Mouse (Mus musculus): ENCODE measurements around the gene Krt82.
A peak's percentile ranks its signal among the peaks of the same experiment; 100 is the strongest.

Krt82 gene

GRCm38 (mm10) chr15:101550567-101550966, at the start of gene Krt82:
TSS of gene Krt82 (minus strand) at chr15:101550667.
- no peak for DNase-seq (ENCODE audit: low read depth)

- peak; percentile 11 for DNase-seq (ENCODE audit: low read depth)
Observed at GRCm38 (mm10) chr15:101599123-101599522, 48.7 kb upstream of the Krt82 start.

- DNase-seq (ENCODE audit: low read depth) = no peak
Observed at GRCm38 (mm10) chr15:101588216-101588615, 37.7 kb upstream of the Krt82 start.

- DNase-seq (ENCODE audit: low read depth) = no peak
Observed at GRCm38 (mm10) chr15:101584456-101584855, 34.0 kb upstream of the Krt82 start.

GRCm38 (mm10) chr15:101583211-101583965, 32.9 kb upstream of the Krt82 start:
- DNase-seq (ENCODE audit: low read depth) = no peak

GRCm38 (mm10) chr15:101581701-101582100, 31.2 kb upstream of the Krt82 start:
- no peak for DNase-seq (ENCODE audit: low read depth)

GRCm38 (mm10) chr15:101575506-101575905, 25.0 kb upstream of the Krt82 start:
- no peak for DNase-seq (ENCODE audit: low read depth)

GRCm38 (mm10) chr15:101573796-101574345, 23.4 kb upstream of the Krt82 start, which contains the start of gene Krt75:
TSS of gene Krt75 (minus strand) at chr15:101573904.
- DNase-seq (ENCODE audit: low read depth) = no peak

- no peak for DNase-seq (ENCODE audit: low read depth)
Observed at GRCm38 (mm10) chr15:101567780-101568179, 17.3 kb upstream of the Krt82 start.

GRCm38 (mm10) chr15:101562850-101563249, 12.4 kb upstream of the Krt82 start, which contains the start of gene Krt90:
TSS of gene Krt90 (minus strand) at chr15:101562950.
- no peak for DNase-seq (ENCODE audit: low read depth)

GRCm38 (mm10) chr15:101558034-101558646, 7.7 kb upstream of the Krt82 start:
- DNase-seq (ENCODE audit: low read depth) = no peak

GRCm38 (mm10) chr15:101553169-101553568, 2.7 kb upstream of the Krt82 start:
- no peak for DNase-seq (ENCODE audit: low read depth)

GRCm38 (mm10) chr15:101552188-101552587, 1.7 kb upstream of the Krt82 start:
- DNase-seq (ENCODE audit: low read depth) = no peak

GRCm38 (mm10) chr15:101544478-101544877, 6.0 kb downstream of the Krt82 start:
- DNase-seq (ENCODE audit: low read depth) = no peak

GRCm38 (mm10) chr15:101542543-101542942, 7.9 kb downstream of the Krt82 start:
- no peak for DNase-seq (ENCODE audit: low read depth)

- DNase-seq (ENCODE audit: low read depth) = no peak
Observed at GRCm38 (mm10) chr15:101538580-101538900, 11.9 kb downstream of the Krt82 start.

- peak; percentile 21 for DNase-seq (ENCODE audit: low read depth)
Observed at GRCm38 (mm10) chr15:101537864-101538579, 12.4 kb downstream of the Krt82 start.

- peak; percentile 36 for DNase-seq (ENCODE audit: low read depth)
Observed at GRCm38 (mm10) chr15:101536054-101536850, 14.2 kb downstream of the Krt82 start.

GRCm38 (mm10) chr15:101532720-101533119, 17.7 kb downstream of the Krt82 start, which contains the start of gene Krt84:
TSS of gene Krt84 (minus strand) at chr15:101532820.
- DNase-seq (ENCODE audit: low read depth) = no peak

GRCm38 (mm10) chr15:101522556-101523232, 27.8 kb downstream of the Krt82 start:
- no peak for DNase-seq (ENCODE audit: low read depth)

GRCm38 (mm10) chr15:101519792-101520191, 30.7 kb downstream of the Krt82 start:
- peak; percentile 92 for DNase-seq (ENCODE audit: low read depth)

Data from NIH3T3 (cell line).